Mouse (Mus musculus) G1E (cell line): ENCODE results near the gene Disp3.

Experiments
- CTCF ChIP-seq: IDR thresholded peaks from 2 replicates; pipeline ENCODE4 v1.5.1; 2012; ENCODE audit warnings: low read depth, low read length, inconsistent platforms, mixed read lengths
- GATA1 ChIP-seq: IDR thresholded peaks from 2 replicates; pipeline ENCODE4 v1.6.1; 2012; ENCODE audit warnings: borderline replicate concordance, low read length, inconsistent platforms, mixed read lengths
- GATA2 ChIP-seq: IDR thresholded peaks from 2 replicates; pipeline ENCODE4 v1.6.1; 2012; ENCODE audit warnings: low read depth, low read length, inconsistent platforms, borderline replicate concordance
- POLR2AphosphoS5 ChIP-seq: IDR thresholded peaks from 2 replicates; pipeline ENCODE4 v1.6.1; 2012; ENCODE audit warnings: low read depth, low read length, inconsistent platforms; ENCODE audit not compliant: insufficient replicate concordance
- TAL1 ChIP-seq: conservative IDR thresholded peaks from 2 replicates; pipeline ENCODE4 v1.6.1; 2012; ENCODE audit warnings: low read depth, low read length, inconsistent platforms, mixed read lengths

DNA sequence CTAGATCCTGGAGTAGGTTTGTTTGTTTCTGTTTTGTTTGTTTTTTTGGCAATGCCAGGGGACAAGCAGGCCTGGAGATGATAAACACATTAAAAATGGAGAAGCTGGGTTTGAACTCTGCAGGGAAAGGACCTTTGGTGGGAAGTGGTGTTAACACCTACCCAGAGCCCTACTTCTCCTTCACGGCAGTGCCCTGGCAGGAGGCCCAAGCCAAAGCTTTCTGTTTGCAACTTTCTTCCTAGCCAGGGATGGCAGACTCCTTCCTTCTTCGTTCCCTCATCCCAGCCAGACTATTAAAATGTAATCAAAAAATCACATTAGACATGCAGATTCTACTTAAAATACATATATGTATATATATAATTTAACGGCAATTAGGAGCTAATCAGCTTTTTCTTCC lies 13.1 kb downstream of the Disp3 start:
- TF ChIP-seq CTCF (no peak), POLR2AphosphoS5 (no peak), TAL1 (no peak), GATA1 (no peak), GATA2 (no peak)
